Mouse (Mus musculus) midbrain, embryonic 14.5 days (tissue): ENCODE measurements around the gene Otulin. TPM values are rescaled to one million over a fixed set of nuclear protein-coding genes. Genes with fewer than 3 reads are reported as not detected.

ENCODE experiments used
- ATAC-seq: fragments of 200-750 bp; cut with Nextera tagmentation; 2 replicates; pipeline ENCODE4 v1.8.0; 2017; ENCODE audit warnings: moderate number of reproducible peaks, moderate library complexity; ENCODE audit not compliant: low FRiP score, low TSS enrichment
- DNase-seq: peaks from one replicate; pipeline ENCODE4 v3.0.0-alpha.2; 2015
- H3K27ac ChIP-seq: fragments of 300-500 bp; sonication (generic); replicated peaks from 2 replicates; pipeline ENCODE4 v1.5.1; 2014; ENCODE audit warnings: mild to moderate bottlenecking, low read depth, low read length, moderate library complexity
- H3K27me3 ChIP-seq: fragments of 300-500 bp; sonication (generic); 2 replicates; pipeline ENCODE4 v1.6.1; 2014; ENCODE audit warnings: low read length, control low read depth, mixed read lengths; ENCODE audit not compliant: control insufficient read depth, insufficient read depth
- H3K36me3 ChIP-seq: fragments of 300-500 bp; sonication (generic); 2 replicates; pipeline ENCODE4 v1.6.1; 2014; ENCODE audit warnings: low read length, control low read depth; ENCODE audit not compliant: control insufficient read depth, insufficient read depth
- H3K4me1 ChIP-seq: fragments of 300-500 bp; sonication (generic); 2 replicates; pipeline ENCODE4 v1.6.1; 2014; ENCODE audit warnings: mild to moderate bottlenecking, antibody characterized with exemption, low read length, control low read depth; ENCODE audit not compliant: control insufficient read depth, insufficient read depth
- H3K4me2 ChIP-seq: fragments of 300-500 bp; sonication (generic); 2 replicates; pipeline ENCODE4 v1.6.1; 2014; ENCODE audit warnings: mild to moderate bottlenecking, low read length, moderate library complexity
- H3K4me3 ChIP-seq: fragments of 300-500 bp; sonication (generic); replicated peaks from 2 replicates; pipeline ENCODE4 v1.5.1; 2014; ENCODE audit warnings: low read depth, low read length
- H3K9ac ChIP-seq: fragments of 300-500 bp; sonication (generic); replicated peaks from 2 replicates; pipeline ENCODE4 v1.6.1; 2014; ENCODE audit warnings: mild to moderate bottlenecking, low read length, moderate library complexity
- H3K9me3 ChIP-seq: fragments of 300-500 bp; sonication (generic); 2 replicates; pipeline ENCODE4 v1.6.1; 2016; ENCODE audit warnings: low read length, control low read depth, mixed read lengths; ENCODE audit not compliant: control insufficient read depth
- WGBS: fragments of 180-500 bp; shearing (Covaris S2); extraction: QIAGEN DNeasy Blood & Tissue Kit; methylation state at CpG from one replicate; pipeline ENCODE4 v1.1.7; 2014; 5-methylcytosine and 5-hydroxymethylcytosine counted together
- polyA plus RNA-seq: library from polyadenylated mRNA; unstranded; fragments of >200 nt; fragmentation: Nextera tagmentation; extraction: Ambion mirVana; gene quantifications from 2 replicates; pipeline ENCODE4 v1.2.1, GENCODE M21; 2014

Gene Otulin
- polyA plus RNA-seq, 1 experiment from 2014 or later: 29.7 TPM

- H3K4me3 ChIP-seq: no peak overlapping the region
- DNase-seq (no peak), ATAC-seq (no peak)
- H3K36me3 ChIP-seq: no peaks in the 10 kb centered on the region
- H3K9me3 ChIP-seq: no peaks in the 10 kb centered on the region
- H3K27ac ChIP-seq: no peak overlapping the region
- H3K4me1 ChIP-seq: no peaks in the 10 kb centered on the region
- H3K9ac ChIP-seq: no peak overlapping the region
- H3K4me2 ChIP-seq: no peak overlapping the region
- no peaks in the 10 kb centered on the region for H3K27me3 ChIP-seq
- 70% methylated on average over 5 of the region's 5 CpGs for WGBS
Observed at GRCm38 (mm10) chr15:27536771-27537170, 93.7 kb downstream of the Otulin start.

GRCm38 (mm10) chr15:27536186-27536585 lies 94.3 kb downstream of the Otulin start:
- no peak overlapping the region for H3K9ac ChIP-seq
- 94% methylated on average over 7 of the region's 7 CpGs for WGBS

GRCm38 (mm10) chr15:27535681-27536080 lies 94.8 kb downstream of the Otulin start:
- no peak overlapping the region for H3K27ac ChIP-seq
- DNase-seq: no peak
- no peaks in the 10 kb centered on the region for H3K4me1 ChIP-seq
- H3K4me2 ChIP-seq: no peak overlapping the region
- H3K9ac ChIP-seq: no peak overlapping the region
- no peaks in the 10 kb centered on the region for H3K36me3 ChIP-seq
- no peaks in the 10 kb centered on the region for H3K27me3 ChIP-seq
- no peak overlapping the region for H3K4me3 ChIP-seq
- H3K9me3 ChIP-seq: no peaks in the 10 kb centered on the region
- no peak for ATAC-seq
- 83% methylated on average over 4 of the region's 4 CpGs for WGBS

More at GRCm38 (mm10) chr15:27536186-27536585, 94.3 kb downstream of the Otulin start:
- Histone ChIP-seq H3K4me2 (no peak overlapping the region), H3K27me3 (no peaks in the 10 kb centered on the region), H3K4me3 (no peak overlapping the region), H3K4me1 (no peaks in the 10 kb centered on the region), H3K36me3 (no peaks in the 10 kb centered on the region), H3K27ac (no peak overlapping the region), H3K9me3 (no peaks in the 10 kb centered on the region)
- DNase-seq: no peak
- ATAC-seq: no peak

GRCm38 (mm10) chr15:27533036-27533435 lies 97.5 kb downstream of the Otulin start:
- Histone ChIP-seq H3K4me2 (no peak overlapping the region), H3K9ac (no peak overlapping the region), H3K27me3 (no peaks in the 10 kb centered on the region), H3K4me1 (no peaks in the 10 kb centered on the region), H3K36me3 (no peaks in the 10 kb centered on the region), H3K9me3 (no peaks in the 10 kb centered on the region), H3K27ac (no peak overlapping the region), H3K4me3 (no peak overlapping the region)
- ATAC-seq (no peak), DNase-seq (no peak)
- WGBS: 78% methylated on average over 3 of the region's 3 CpGs

GRCm38 (mm10) chr15:27530023-27530422 lies 100.5 kb downstream of the Otulin start:
- ATAC-seq (no peak), DNase-seq (no peak)
- WGBS: 36% methylated on average over 4 of the region's 4 CpGs
- H3K27me3 ChIP-seq: no peaks in the 10 kb centered on the region
- no peaks in the 10 kb centered on the region for H3K36me3 ChIP-seq
- H3K27ac ChIP-seq: no peak overlapping the region
- no peaks in the 10 kb centered on the region for H3K4me1 ChIP-seq
- H3K4me2 ChIP-seq: no peak overlapping the region
- H3K9ac ChIP-seq: no peak overlapping the region
- no peak overlapping the region for H3K4me3 ChIP-seq
- H3K9me3 ChIP-seq: no peaks in the 10 kb centered on the region

GRCm38 (mm10) chr15:27528896-27529295 lies 101.6 kb downstream of the Otulin start:
- no peak overlapping the region for H3K4me2 ChIP-seq
- no peaks in the 10 kb centered on the region for H3K36me3 ChIP-seq
- no peaks in the 10 kb centered on the region for H3K4me1 ChIP-seq
- H3K9ac ChIP-seq: no peak overlapping the region
- H3K27me3 ChIP-seq: no peaks in the 10 kb centered on the region
- WGBS: 88% methylated on average over 4 of the region's 4 CpGs
- H3K4me3 ChIP-seq: no peak overlapping the region
- H3K27ac ChIP-seq: no peak overlapping the region
- ATAC-seq (no peak), DNase-seq (no peak)
- no peaks in the 10 kb centered on the region for H3K9me3 ChIP-seq

- no peaks in the 10 kb centered on the region for H3K36me3 ChIP-seq
- no peak overlapping the region for H3K9ac ChIP-seq
- no peaks in the 10 kb centered on the region; the same call in 1 of the 2 replicates for H3K4me1 ChIP-seq
- no peak overlapping the region for H3K4me3 ChIP-seq
- no peaks in the 10 kb centered on the region for H3K9me3 ChIP-seq
- no peak for ATAC-seq
- no peak for DNase-seq
- H3K27ac ChIP-seq: no peak overlapping the region
- 88% methylated on average over 12 of the region's 12 CpGs for WGBS
- H3K4me2 ChIP-seq: no peak overlapping the region
- no peaks in the 10 kb centered on the region for H3K27me3 ChIP-seq
Observed at GRCm38 (mm10) chr15:27525233-27526005, 105.1 kb downstream of the Otulin start.

GRCm38 (mm10) chr15:27519857-27520256 lies 110.6 kb downstream of the Otulin start:
- H3K4me1 ChIP-seq: peaks cover 5% of the 10 kb centered on the region
- H3K4me3 ChIP-seq: no peak overlapping the region
- H3K27ac ChIP-seq: no peak overlapping the region
- no peaks in the 10 kb centered on the region for H3K36me3 ChIP-seq
- H3K4me2 ChIP-seq: no peak overlapping the region
- no peak for ATAC-seq
- 96% methylated on average over 7 of the region's 7 CpGs for WGBS
- no peak overlapping the region for H3K9ac ChIP-seq
- DNase-seq: no peak
- H3K27me3 ChIP-seq: no peaks in the 10 kb centered on the region
- no peaks in the 10 kb centered on the region for H3K9me3 ChIP-seq

GRCm38 (mm10) chr15:27518026-27518425 lies 112.5 kb downstream of the Otulin start:
- Histone ChIP-seq H3K27me3 (no peaks in the 10 kb centered on the region), H3K4me2 (no peak overlapping the region), H3K9ac (no peak overlapping the region), H3K4me3 (no peak overlapping the region), H3K9me3 (no peaks in the 10 kb centered on the region), H3K36me3 (no peaks in the 10 kb centered on the region), H3K27ac (no peak overlapping the region), H3K4me1 (peaks cover 5% of the 10 kb centered on the region)
- WGBS: 91% methylated on average over 8 of the region's 8 CpGs
- no peak for ATAC-seq
- DNase-seq: no peak
